Mouse (Mus musculus) liver, embryonic 16.5 days (tissue): Measurements from ENCODE around the gene Olfr771. TPM values are rescaled to one million over a fixed set of nuclear protein-coding genes. Genes with fewer than 3 reads are reported as not detected.
"Not testable (repeated sequence)": the region's sequence is repeated elsewhere in the genome, so short reads cannot be mapped to it uniquely, and the experiment has no call there.

ENCODE experiments used
- ATAC-seq: fragments of 200-750 bp; cut with Nextera tagmentation; 2 replicates; pipeline ENCODE4 v1.8.0; 2017; ENCODE audit warnings: low read depth, mild to moderate bottlenecking, moderate number of reproducible peaks, moderate library complexity
- H3K27ac ChIP-seq: fragments of 300-500 bp; sonication (generic); 2 replicates; pipeline ENCODE4 v1.5.1; 2014; ENCODE audit warnings: mild to moderate bottlenecking, low read length
- H3K27me3 ChIP-seq: fragments of 300-500 bp; sonication (generic); 2 replicates; pipeline ENCODE4 v1.6.1; 2014; ENCODE audit warnings: low read depth, low read length, mixed read lengths; ENCODE audit not compliant: control insufficient read depth, insufficient read depth
- H3K36me3 ChIP-seq: fragments of 300-500 bp; sonication (generic); 2 replicates; pipeline ENCODE4 v1.6.1; 2014; ENCODE audit warnings: mild to moderate bottlenecking; ENCODE audit not compliant: control insufficient read depth, insufficient read depth
- H3K4me1 ChIP-seq: fragments of 300-500 bp; sonication (generic); 2 replicates; pipeline ENCODE4 v1.6.1; 2014; ENCODE audit warnings: low read depth, low read length, mixed read lengths; ENCODE audit not compliant: control insufficient read depth
- H3K4me2 ChIP-seq: fragments of 300-500 bp; sonication (generic); 2 replicates; pipeline ENCODE4 v1.6.1; 2014; ENCODE audit warnings: low read depth, low read length, mixed read lengths
- H3K4me3 ChIP-seq: fragments of 300-500 bp; sonication (generic); 2 replicates; pipeline ENCODE4 v1.5.1; 2014; ENCODE audit warnings: low read depth, mild to moderate bottlenecking, low read length
- H3K9ac ChIP-seq: fragments of 300-500 bp; sonication (generic); 2 replicates; pipeline ENCODE4 v1.6.1; 2014; ENCODE audit warnings: low read depth, low read length
- H3K9me3 ChIP-seq: fragments of 300-500 bp; sonication (generic); replicated peaks from 2 replicates; pipeline ENCODE4 v1.6.1; 2016; ENCODE audit warnings: low read length; ENCODE audit not compliant: control insufficient read depth
- WGBS: fragments of 180-500 bp; shearing (Covaris S2); extraction: QIAGEN DNeasy Blood & Tissue Kit; methylation state at CpG from one replicate; pipeline ENCODE4 v1.1.7; 2014; ENCODE audit not compliant: insufficient replicate concordance; 5-methylcytosine and 5-hydroxymethylcytosine counted together
- polyA plus RNA-seq: library from polyadenylated mRNA; unstranded; fragments of >200 nt; fragmentation: Nextera tagmentation; extraction: Ambion mirVana; gene quantifications from 2 replicates; pipeline ENCODE4 v1.2.1, GENCODE M21; 2015

Olfr771 gene
- polyA plus RNA-seq = not detected in 2 replicates

DNA sequence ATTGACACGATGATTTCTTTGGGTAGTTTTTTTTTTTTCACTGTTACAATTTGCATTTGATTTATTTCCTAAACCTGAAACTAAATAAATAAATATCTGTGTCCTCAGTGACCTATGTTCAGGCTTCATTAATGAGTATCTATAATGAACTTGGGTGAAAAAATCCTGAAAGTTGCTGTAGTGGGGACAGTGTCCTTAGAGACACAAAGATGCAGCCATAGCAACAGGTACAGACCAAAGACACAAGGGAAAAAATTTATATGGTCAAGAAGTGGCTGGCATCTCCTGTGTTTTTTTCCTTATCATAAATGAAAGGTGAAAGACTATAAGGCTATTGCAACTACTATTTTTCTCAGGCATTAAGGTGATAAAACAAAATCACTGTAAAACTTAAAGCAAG is at the start of gene Olfr771:
Gene Olfr771 (minus strand): TSS at position 101 of the 400 bp plus-strand sequence.
- WGBS = 67% methylated on average over 1 of the region's 1 CpGs
- Histone ChIP-seq H3K27ac (no peak within 1 kb of the TSS), H3K9ac (no peak within 1 kb of the TSS), H3K4me1 (no peaks in the 10 kb centered on the region), H3K4me3 (no peak within 1 kb of the TSS), H3K9me3 (no peaks in the 10 kb centered on the region), H3K4me2 (no peak within 1 kb of the TSS), H3K27me3 (no peaks in the 10 kb centered on the region), H3K36me3 (no peaks in the 10 kb centered on the region)
- ATAC-seq = no peak

GRCm38 (mm10) chr10:129187319-129187718 is 22.8 kb upstream of the Olfr771 start, which contains the start of gene Olfr773:
Olfr773 (minus strand) TSS chr10:129187419.
- H3K4me1 ChIP-seq, H3K27me3 ChIP-seq, H3K9ac ChIP-seq, H3K36me3 ChIP-seq, ATAC-seq, H3K9me3 ChIP-seq, H3K27ac ChIP-seq, H3K4me2 ChIP-seq, H3K4me3 ChIP-seq: not testable (repeated sequence)

GRCm38 (mm10) chr10:129177821-129178220 is 13.3 kb upstream of the Olfr771 start, which contains the start of gene Olfr772:
Olfr772 (minus strand) TSS chr10:129177921.
- not testable (repeated sequence) for H3K27ac ChIP-seq, H3K27me3 ChIP-seq, H3K9me3 ChIP-seq, H3K9ac ChIP-seq, ATAC-seq, H3K4me3 ChIP-seq, H3K4me2 ChIP-seq, H3K36me3 ChIP-seq, H3K4me1 ChIP-seq
- 59% methylated on average over 3 of the region's 4 CpGs for WGBS

DNA sequence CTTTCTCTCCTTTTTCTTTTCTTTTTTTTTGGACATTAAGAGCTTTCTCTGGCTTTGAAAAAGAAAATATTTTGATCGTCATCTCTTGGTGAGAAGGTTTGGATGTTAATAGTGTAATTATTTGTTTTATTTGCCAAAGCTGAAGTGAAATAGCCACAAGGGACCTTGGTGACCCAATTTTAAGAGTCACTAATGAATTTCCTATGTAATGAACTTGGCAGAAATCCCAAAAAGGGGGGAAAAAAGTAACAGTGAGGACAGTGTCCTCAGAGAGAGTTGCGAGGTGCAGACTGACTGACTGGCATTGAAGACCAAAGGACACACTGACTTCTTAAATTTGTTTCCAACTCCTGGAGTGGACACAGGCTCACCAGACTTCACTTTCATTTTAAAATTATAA is 25.7 kb downstream of the Olfr771 start, which contains the start of gene Olfr770:
Gene Olfr770 (minus strand): TSS at position 101 of the 400 bp plus-strand sequence.
- Histone ChIP-seq H3K9ac (no peak within 1 kb of the TSS), H3K27me3 (no peaks in the 10 kb centered on the region), H3K36me3 (no peaks in the 10 kb centered on the region), H3K9me3 (no peaks in the 10 kb centered on the region), H3K4me3 (no peak within 1 kb of the TSS), H3K27ac (no peak within 1 kb of the TSS), H3K4me2 (no peak within 1 kb of the TSS), H3K4me1 (no peaks in the 10 kb centered on the region)
- WGBS = 77% methylated on average over 2 of the region's 2 CpGs
- ATAC-seq = no peak

DNA sequence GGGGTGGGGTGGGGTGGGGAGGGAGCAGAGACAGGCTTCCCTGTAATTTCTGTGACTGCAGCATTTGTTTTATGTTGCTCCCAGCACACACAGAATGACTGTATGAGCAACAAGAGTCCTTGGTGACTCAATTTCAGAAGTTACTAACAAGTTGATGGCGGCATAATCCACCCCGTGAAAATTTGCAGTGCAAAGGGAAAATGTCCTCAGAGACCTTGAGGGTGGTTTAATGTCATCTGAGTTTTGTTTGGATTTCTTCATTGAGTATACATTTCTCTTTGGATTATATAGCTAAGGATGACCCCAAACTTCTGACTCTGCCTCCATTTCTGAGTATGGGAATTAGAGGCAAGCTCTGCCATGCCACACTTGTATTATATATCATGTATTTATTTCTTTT is 46.8 kb downstream of the Olfr771 start, which contains the start of gene Olfr769:
Gene Olfr769 (minus strand): TSS at position 101 of the 400 bp plus-strand sequence.
- Histone ChIP-seq H3K9ac (no peak within 1 kb of the TSS), H3K36me3 (no peaks in the 10 kb centered on the region), H3K4me2 (no peak within 1 kb of the TSS), H3K9me3 (no peaks in the 10 kb centered on the region; the same call in none of the 2 replicates), H3K4me3 (no peak within 1 kb of the TSS), H3K27ac (no peak within 1 kb of the TSS), H3K27me3 (no peaks in the 10 kb centered on the region), H3K4me1 (no peaks in the 10 kb centered on the region)
- ATAC-seq = no peak
- WGBS = 74% methylated on average over 2 of the region's 2 CpGs

DNA sequence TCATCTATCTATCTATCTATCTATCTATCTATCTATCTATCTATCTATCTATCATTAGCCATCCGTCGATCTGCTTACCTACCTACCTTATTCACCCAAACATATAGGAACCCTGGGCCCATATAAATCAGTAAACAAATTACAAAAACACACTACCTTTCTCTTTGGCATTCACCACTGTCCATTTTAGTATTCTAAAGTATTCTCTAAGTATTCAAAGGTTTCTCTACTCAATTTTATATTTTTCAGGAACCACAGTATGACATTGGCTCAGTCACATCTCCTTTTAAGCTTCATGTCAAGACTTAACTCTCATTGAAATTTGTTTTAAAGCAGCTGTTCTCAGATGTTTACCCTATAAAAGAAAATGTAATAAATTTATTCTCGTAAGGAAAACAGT is 49.4 kb downstream of the Olfr771 start:
- H3K9ac ChIP-seq = no peak overlapping the region
- H3K27ac ChIP-seq = no peak overlapping the region
- 81% methylated on average over 3 of the region's 3 CpGs for WGBS
- no peak for ATAC-seq
- no peaks in the 10 kb centered on the region for H3K36me3 ChIP-seq
- H3K9me3 ChIP-seq = peaks cover 2% of the 10 kb centered on the region; the same call in 1 of the 2 replicates
- H3K4me1 ChIP-seq = no peaks in the 10 kb centered on the region
- no peaks in the 10 kb centered on the region for H3K27me3 ChIP-seq
- no peak overlapping the region for H3K4me3 ChIP-seq
- no peak overlapping the region for H3K4me2 ChIP-seq

Other genes starting within 250 kb of the Olfr771 start
- gene Rdh5, start 241.9 kb downstream of the Olfr771 start, polyA plus RNA-seq = 20.8 and 21.9 TPM in 2 replicates
- 92.8 and 96.6 TPM in 2 replicates for gene Bloc1s1, start 240.7 kb downstream of the Olfr771 start, polyA plus RNA-seq
- 0.39 and 0.83 TPM in 2 replicates for gene Itga7, start 230.9 kb downstream of the Olfr771 start, polyA plus RNA-seq
- gene Mettl7b, start 203.8 kb downstream of the Olfr771 start, polyA plus RNA-seq = 0.22 TPM in 1 of 2 replicates, not detected in the other
- not detected in 2 replicates for gene Olfr9, start 175.3 kb downstream of the Olfr771 start, polyA plus RNA-seq
- gene Olfr763, start 154.0 kb downstream of the Olfr771 start, polyA plus RNA-seq = not detected in 2 replicates
- gene Olfr764-ps1, start 124.9 kb downstream of the Olfr771 start, polyA plus RNA-seq = not detected in 2 replicates
- gene Olfr765, start 114.8 kb downstream of the Olfr771 start, polyA plus RNA-seq = not detected in 2 replicates
- gene Olfr766-ps1, start 95.8 kb downstream of the Olfr771 start, polyA plus RNA-seq = not detected in 2 replicates
- not detected in 2 replicates for gene Olfr767, start 81.8 kb downstream of the Olfr771 start, polyA plus RNA-seq
- gene Olfr768, start 65.4 kb downstream of the Olfr771 start, polyA plus RNA-seq = not detected in 2 replicates
- not detected in 2 replicates for gene Olfr769, start 46.9 kb downstream of the Olfr771 start, polyA plus RNA-seq
- not detected in 2 replicates for gene Olfr770, start 25.8 kb downstream of the Olfr771 start, polyA plus RNA-seq
- not detected in 2 replicates for gene Olfr772, start 13.2 kb upstream of the Olfr771 start, polyA plus RNA-seq
- not detected in 2 replicates for gene Olfr773, start 22.7 kb upstream of the Olfr771 start, polyA plus RNA-seq
- gene Olfr774, start 71.5 kb upstream of the Olfr771 start, polyA plus RNA-seq = not detected in 2 replicates
- not detected in 2 replicates for gene Olfr775, start 83.7 kb upstream of the Olfr771 start, polyA plus RNA-seq
- not detected in 2 replicates for gene Olfr776, start 94.4 kb upstream of the Olfr771 start, polyA plus RNA-seq
- gene Olfr777, start 106.7 kb upstream of the Olfr771 start, polyA plus RNA-seq = not detected in 2 replicates
- gene Olfr780, start 153.4 kb upstream of the Olfr771 start, polyA plus RNA-seq = not detected in 2 replicates
- gene Olfr781, start 164.1 kb upstream of the Olfr771 start, polyA plus RNA-seq = not detected in 2 replicates
- gene Olfr782, start 184.1 kb upstream of the Olfr771 start, polyA plus RNA-seq = not detected in 2 replicates
- gene Olfr784, start 219.3 kb upstream of the Olfr771 start, polyA plus RNA-seq = 0.04 TPM in 1 of 2 replicates, not detected in the other
- not detected in 2 replicates for gene Olfr785, start 240.7 kb upstream of the Olfr771 start, polyA plus RNA-seq